Mouse (Mus musculus) stomach, postnatal 0 days (tissue): ENCODE measurements at regions not wholly inside any gene's neighbourhood (a gene's known extent, or its start where the extent isn't known, plus 50 kb on each side); places are given as distances from the start of the nearest gene placed in this dataset.

Source experiments
- ATAC-seq: fragments of 200-750 bp; cut with Nextera tagmentation; 2 replicates; pipeline ENCODE4 v1.8.0; 2017; ENCODE audit not compliant: low FRiP score, low TSS enrichment
- DNase-seq: peaks from one replicate; pipeline ENCODE4 v3.0.0-alpha.2; 2016; ENCODE audit warnings: low spot score
- H3K27ac ChIP-seq: fragments of 300-500 bp; sonication (generic); replicated peaks from 2 replicates; pipeline ENCODE4 v1.5.1; 2014; ENCODE audit warnings: mild to moderate bottlenecking, control low read depth
- H3K27me3 ChIP-seq: fragments of 300-500 bp; sonication (generic); 2 replicates; pipeline ENCODE4 v1.6.1; 2014; ENCODE audit warnings: low read length; ENCODE audit not compliant: control insufficient read depth, insufficient read depth
- H3K36me3 ChIP-seq: fragments of 300-500 bp; sonication (generic); 2 replicates; pipeline ENCODE4 v1.6.1; 2014; ENCODE audit warnings: low read length, mixed read lengths; ENCODE audit not compliant: control insufficient read depth, insufficient read depth
- H3K4me1 ChIP-seq: fragments of 300-500 bp; sonication (generic); replicated peaks from 2 replicates; pipeline ENCODE4 v1.6.1; 2014; ENCODE audit warnings: antibody characterized with exemption; ENCODE audit not compliant: control insufficient read depth, insufficient read depth
- H3K4me2 ChIP-seq: fragments of 300-500 bp; sonication (generic); replicated peaks from 2 replicates; pipeline ENCODE4 v1.6.1; 2014; ENCODE audit warnings: low read depth, mild to moderate bottlenecking, control low read depth, moderate library complexity
- H3K4me3 ChIP-seq: fragments of 300-500 bp; sonication (generic); 2 replicates; pipeline ENCODE4 v1.5.1; 2014; ENCODE audit warnings: low read depth, low read length, control low read depth
- H3K9ac ChIP-seq: fragments of 300-500 bp; sonication (generic); 2 replicates; pipeline ENCODE4 v1.6.1; 2014; ENCODE audit warnings: mild to moderate bottlenecking, low read length, control low read depth, mixed read lengths
- H3K9me3 ChIP-seq: fragments of 300-500 bp; sonication (generic); 2 replicates; pipeline ENCODE4 v1.6.1; 2016; ENCODE audit warnings: low read length; ENCODE audit not compliant: control insufficient read depth
- CTCF ChIP-seq: IDR thresholded peaks from 2 replicates; pipeline ENCODE4 v1.5.1; 2016; ENCODE audit warnings: antibody characterized with exemption, low read depth, mild to moderate bottlenecking, moderate library complexity
- EP300 ChIP-seq: optimal IDR thresholded peaks from 2 replicates; pipeline ENCODE3; 2016; ENCODE audit warnings: antibody characterized with exemption
- WGBS: fragments of 180-500 bp; shearing (Covaris S2); extraction: QIAGEN DNeasy Blood & Tissue Kit; methylation state at CpG from one replicate; pipeline ENCODE4 v1.1.7; 2014; 5-methylcytosine and 5-hydroxymethylcytosine counted together

- Histone ChIP-seq H3K4me2 (0 out of 2 replicates have a peak overlapping the region, but pooled peaks have one; percentile 15), H3K9me3 (no peaks in the 10 kb centered on the region), H3K9ac (no peak overlapping the region), H3K27ac (no peak overlapping the region), H3K36me3 (no peaks in the 10 kb centered on the region), H3K4me3 (no peak overlapping the region), H3K4me1 (no peaks in the 10 kb centered on the region), H3K27me3 (no peaks in the 10 kb centered on the region)
- TF ChIP-seq CTCF (no peak), EP300 (no peak)
- no peak for DNase-seq
- WGBS = 51% methylated on average over 12 of the region's 12 CpGs
- no peak for ATAC-seq
These were observed 398.0 kb downstream of the Prim2 start for GRCm38 (mm10) chr1:33271437-33272145.

- Histone ChIP-seq H3K4me2 (no peak overlapping the region), H3K9ac (no peak overlapping the region), H3K9me3 (no peaks in the 10 kb centered on the region), H3K27me3 (no peaks in the 10 kb centered on the region), H3K4me3 (no peak overlapping the region), H3K4me1 (no peaks in the 10 kb centered on the region), H3K36me3 (no peaks in the 10 kb centered on the region), H3K27ac (no peak overlapping the region)
- ATAC-seq = no peak
- no peak for TF ChIP-seq EP300
- no peak for TF ChIP-seq CTCF
- no peak for DNase-seq
- 61% methylated on average over 4 of the region's 4 CpGs for WGBS
These were observed 400.4 kb downstream of the Prim2 start for GRCm38 (mm10) chr1:33269162-33269561.

DNA sequence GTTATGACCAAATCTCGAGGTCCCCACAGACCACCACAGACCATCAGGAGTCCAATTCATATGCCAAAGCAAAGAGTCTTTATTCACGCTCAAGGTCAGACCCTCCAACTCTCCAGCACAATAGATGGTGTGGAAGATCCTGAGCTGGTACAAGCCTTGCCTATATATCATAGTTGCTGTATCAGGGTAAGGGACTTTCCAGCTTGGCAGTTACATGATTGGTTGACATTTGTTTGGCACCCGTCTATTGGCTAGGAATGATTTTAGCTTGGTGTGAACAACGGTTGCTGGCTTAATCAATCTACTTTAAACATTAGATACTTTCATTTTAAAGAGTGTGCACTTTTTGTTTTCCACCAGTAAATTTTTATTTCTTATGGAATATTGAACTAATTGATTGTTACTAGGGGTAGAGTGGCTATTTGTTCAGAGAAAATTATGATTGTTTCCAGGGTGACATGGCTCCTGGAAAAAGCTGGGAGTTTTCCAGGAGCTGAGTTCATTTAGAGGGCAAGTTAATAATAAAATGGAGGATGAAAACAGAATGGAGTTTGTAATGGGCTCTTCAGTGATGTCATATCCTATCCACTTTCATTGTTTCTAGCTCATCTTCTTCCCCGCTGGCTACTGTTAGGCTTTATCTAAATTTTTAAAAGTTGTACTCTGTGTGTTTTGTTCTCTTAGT, 403.7 kb downstream of the Prim2 start:
- Histone ChIP-seq H3K9me3 (no peaks in the 10 kb centered on the region), H3K27me3 (no peaks in the 10 kb centered on the region), H3K4me3 (no peak overlapping the region), H3K4me1 (no peaks in the 10 kb centered on the region), H3K9ac (no peak overlapping the region), H3K27ac (no peak overlapping the region), H3K36me3 (no peaks in the 10 kb centered on the region), H3K4me2 (no peak overlapping the region)
- ATAC-seq = no peak
- DNase-seq = no peak
- WGBS = 69% methylated on average over 5 of the region's 5 CpGs
- TF ChIP-seq EP300 (no peak), CTCF (no peak)

DNA sequence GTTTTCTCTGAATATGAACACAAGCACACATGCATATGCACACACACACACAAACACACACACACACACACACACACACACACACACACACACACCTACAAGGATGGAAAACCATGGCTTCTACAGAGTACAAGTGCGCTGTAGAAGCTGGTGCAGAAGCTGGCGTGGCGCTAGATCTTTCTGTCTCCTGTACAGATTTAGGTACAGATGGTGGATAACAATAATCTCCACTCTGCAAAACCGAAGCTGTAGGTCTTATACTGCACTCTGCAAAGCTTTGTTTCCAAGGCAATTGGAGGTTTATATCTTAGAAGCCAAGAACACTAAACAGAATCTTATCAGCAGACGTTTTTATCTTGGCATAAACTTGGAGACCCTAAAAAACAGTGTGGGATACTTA, 420.1 kb downstream of the Prim2 start:
- TF ChIP-seq EP300 = no peak
- TF ChIP-seq CTCF = no peak
- Histone ChIP-seq H3K4me1 (no peaks in the 10 kb centered on the region), H3K27ac (no peak overlapping the region), H3K9me3 (no peaks in the 10 kb centered on the region), H3K9ac (no peak overlapping the region), H3K27me3 (no peaks in the 10 kb centered on the region), H3K36me3 (no peaks in the 10 kb centered on the region), H3K4me2 (no peak overlapping the region), H3K4me3 (no peak overlapping the region)
- ATAC-seq = no peak
- 71% methylated on average over 5 of the region's 5 CpGs for WGBS
- DNase-seq = no peak

DNA sequence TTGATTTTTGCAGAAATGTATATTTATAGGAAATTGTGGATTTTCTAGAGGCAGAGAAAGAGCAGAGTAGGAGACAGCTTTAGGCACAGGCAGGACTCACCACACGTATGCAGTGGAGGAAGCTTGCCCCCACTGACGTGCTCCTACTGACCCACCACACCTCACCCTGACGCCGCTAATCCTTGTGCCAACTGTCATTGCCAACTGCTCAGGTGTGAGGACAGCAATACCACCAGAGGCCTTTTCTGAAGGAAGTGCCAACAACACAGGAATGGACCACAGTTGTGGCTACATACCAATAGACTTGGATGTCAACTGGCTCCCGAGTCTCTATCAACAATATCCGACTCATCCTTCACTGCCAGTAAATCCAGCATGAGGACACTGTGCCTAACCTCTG, 422.5 kb downstream of the Prim2 start:
- Histone ChIP-seq H3K4me1 (no peaks in the 10 kb centered on the region), H3K4me3 (no peak overlapping the region), H3K27me3 (no peaks in the 10 kb centered on the region), H3K4me2 (no peak overlapping the region), H3K27ac (no peak overlapping the region), H3K9ac (no peak overlapping the region), H3K36me3 (no peaks in the 10 kb centered on the region), H3K9me3 (no peaks in the 10 kb centered on the region)
- no peak for TF ChIP-seq EP300
- TF ChIP-seq CTCF = no peak
- DNase-seq = no peak
- no peak for ATAC-seq
- WGBS = 75% methylated on average over 6 of the region's 6 CpGs

DNA sequence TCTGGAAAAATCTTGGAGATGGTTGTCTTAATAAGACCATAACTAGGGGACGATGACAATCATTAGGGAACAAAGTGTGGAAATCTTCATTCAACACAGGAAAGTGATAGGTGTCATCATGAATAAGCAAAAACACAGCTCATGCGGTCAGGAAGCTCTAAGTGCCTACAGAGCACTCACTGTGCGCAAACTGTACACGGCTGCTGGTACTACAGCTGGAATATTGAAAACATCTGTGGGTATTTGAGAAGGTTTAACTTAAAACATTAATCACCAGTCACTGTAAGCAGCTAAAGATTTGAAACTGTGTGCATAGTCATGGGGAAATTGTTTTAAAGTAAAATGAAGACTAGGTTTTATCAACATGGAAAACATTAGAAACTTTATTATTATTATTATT, 424.4 kb downstream of the Prim2 start:
- H3K27me3 ChIP-seq = no peaks in the 10 kb centered on the region
- no peak for ATAC-seq
- no peaks in the 10 kb centered on the region for H3K36me3 ChIP-seq
- TF ChIP-seq EP300 (no peak), CTCF (no peak)
- no peak overlapping the region for H3K27ac ChIP-seq
- H3K9ac ChIP-seq = no peak overlapping the region
- H3K4me2 ChIP-seq = no peak overlapping the region
- WGBS = 53% methylated on average over 4 of the region's 4 CpGs
- no peak overlapping the region for H3K4me3 ChIP-seq
- no peak for DNase-seq
- H3K4me1 ChIP-seq = no peaks in the 10 kb centered on the region
- H3K9me3 ChIP-seq = no peaks in the 10 kb centered on the region
